40 mouse cellular contexts compared by ENCODE assay signal in the genomic region with DNA sequence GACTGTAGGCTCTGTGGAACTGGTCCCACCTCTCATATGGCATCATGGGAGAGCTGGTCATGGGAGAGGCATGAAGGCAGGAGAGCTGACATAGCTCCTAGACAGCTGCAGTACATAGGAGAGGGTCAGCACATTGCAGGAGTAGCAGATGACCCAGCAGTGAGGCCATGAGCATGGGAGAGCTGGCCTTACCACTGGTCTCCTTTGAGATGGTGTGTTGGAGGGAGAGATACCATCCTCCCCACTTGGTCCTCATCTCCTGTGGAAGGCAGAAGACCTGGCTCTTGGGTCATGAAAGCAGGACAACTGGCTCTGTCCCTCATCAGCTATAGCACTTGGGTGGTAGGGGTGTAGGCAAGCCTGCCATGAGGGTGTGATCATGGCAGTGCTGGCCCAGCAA. TPM values are rescaled to one million over a fixed set of nuclear protein-coding genes. Genes with fewer than 3 reads are reported as not detected.
"Had no signal": no experiment of that assay in that cellular context is flagged by ENCODE, and none has a peak within 500 bp of the region (broad histone marks: within the 10 kb centered on the region; RNA-seq: fewer than 3 reads in every experiment).

No protein-coding gene starts in this region.

- H3K4me3 ChIP-seq: heart, adult 2 months; heart, embryonic 13.5 days; hindbrain, embryonic 13.5 days; hindbrain, embryonic 15.5 days; kidney, embryonic 15.5 days; limb, embryonic 13.5 days; limb, embryonic 15.5 days; liver, embryonic 12.5 days had no signal

- H3K4me1 ChIP-seq: heart, embryonic 13.5 days; hindbrain, embryonic 13.5 days; hindbrain, embryonic 15.5 days; kidney, embryonic 15.5 days; limb, embryonic 13.5 days; limb, embryonic 15.5 days; liver, embryonic 12.5 days had no signal

- H3K27ac ChIP-seq: heart, adult 2 months; heart, embryonic 13.5 days; hindbrain, embryonic 13.5 days; hindbrain, embryonic 15.5 days; hindbrain, postnatal 0 days; kidney, embryonic 15.5 days; kidney, postnatal 0 days; limb, embryonic 13.5 days; limb, embryonic 15.5 days; liver, embryonic 12.5 days had no signal

- H3K9ac ChIP-seq: forebrain, postnatal 0 days; heart, embryonic 13.5 days; hindbrain, embryonic 13.5 days; hindbrain, embryonic 15.5 days; kidney, embryonic 15.5 days; limb, embryonic 13.5 days; limb, embryonic 15.5 days; liver, embryonic 12.5 days had no signal

- H3K9me3 ChIP-seq: heart, embryonic 13.5 days; hindbrain, embryonic 13.5 days; hindbrain, embryonic 15.5 days; kidney, embryonic 15.5 days; limb, embryonic 13.5 days; limb, embryonic 15.5 days; liver, embryonic 12.5 days had no signal

- H3K27me3 ChIP-seq: heart, embryonic 13.5 days; hindbrain, embryonic 13.5 days; hindbrain, embryonic 15.5 days; kidney, embryonic 15.5 days; limb, embryonic 13.5 days; limb, embryonic 15.5 days; liver, embryonic 12.5 days had no signal

- ATAC-seq: forebrain, postnatal 0 days; hindbrain, postnatal 0 days; intestine, embryonic 16.5 days; liver, embryonic 12.5 days had no signal

- H3K4me2 ChIP-seq: heart, embryonic 13.5 days; hindbrain, embryonic 13.5 days; hindbrain, embryonic 15.5 days; kidney, embryonic 15.5 days; limb, embryonic 13.5 days; limb, embryonic 15.5 days; liver, embryonic 12.5 days had no signal

- DNase-seq: forebrain, postnatal 0 days; gastrocnemius, postnatal 14 days; gastrocnemius, postnatal 36 days; heart, adult 2 months; heart, postnatal 10 days; heart, postnatal 36 days; kidney, adult 11 months; kidney, adult 2 months; kidney, adult 9 months; kidney, postnatal 14 days; kidney, postnatal 36 days; layer of hippocampus, adult 9-11 months; layer of hippocampus, postnatal 36 days; left cerebral cortex, postnatal 4 days had no signal

- H3K36me3 ChIP-seq: heart, embryonic 13.5 days; hindbrain, embryonic 13.5 days; hindbrain, embryonic 15.5 days; kidney, embryonic 15.5 days; limb, embryonic 13.5 days; limb, embryonic 15.5 days; liver, embryonic 12.5 days had no signal

RNA-seq across cellular contexts. Expression of gene Gm21830, which starts 7.3 kb away (rescaled TPM):
- total RNA-seq: forebrain, postnatal 0 days; gastrocnemius, adult 18-20 months; gastrocnemius, adult 8-10 months; gastrocnemius, postnatal 14 days; gastrocnemius, postnatal 36 days; heart, adult 2 months; heart, postnatal 10 days; heart, postnatal 36 days; hematopoietic stem cell, adult 5-6 weeks; hindbrain, postnatal 0 days; layer of hippocampus, adult 18-20 months; layer of hippocampus, adult 8-10 months; layer of hippocampus, postnatal 14 days; layer of hippocampus, postnatal 36 days; left cerebral cortex, adult 18-20 months; left cerebral cortex, adult 8-10 months; left cerebral cortex, postnatal 10 days; left cerebral cortex, postnatal 25 days; left cerebral cortex, postnatal 4 days; liver, adult 2 months had no signal
- polyA plus RNA-seq: forebrain, postnatal 0 days; gonadal fat pad, adult 2 months; heart, adult 2 months; heart, embryonic 13.5 days; heart, embryonic 16.5 days; hindbrain, embryonic 11.5 days; hindbrain, embryonic 13.5 days; hindbrain, embryonic 15.5 days; hindbrain, postnatal 0 days; intestine, embryonic 14.5 days; intestine, embryonic 16.5 days; kidney, adult 2 months; kidney, embryonic 15.5 days; kidney, postnatal 0 days; large intestine, adult 2 months; limb, embryonic 13.5 days; limb, embryonic 15.5 days; liver, adult 2 months; liver, embryonic 12.5 days had no signal

RNA-seq across cellular contexts. Expression of gene Gm26727, which starts 12.1 kb away (rescaled TPM):
- total RNA-seq: forebrain, postnatal 0 days; gastrocnemius, adult 18-20 months; gastrocnemius, adult 8-10 months; gastrocnemius, postnatal 14 days; gastrocnemius, postnatal 36 days; heart, adult 2 months; heart, postnatal 10 days; heart, postnatal 36 days; hematopoietic stem cell, adult 5-6 weeks; hindbrain, postnatal 0 days; layer of hippocampus, adult 18-20 months; layer of hippocampus, adult 8-10 months; layer of hippocampus, postnatal 14 days; layer of hippocampus, postnatal 36 days; left cerebral cortex, adult 18-20 months; left cerebral cortex, adult 8-10 months; left cerebral cortex, postnatal 10 days; left cerebral cortex, postnatal 25 days; left cerebral cortex, postnatal 4 days; liver, adult 2 months had no signal
- polyA plus RNA-seq: forebrain, postnatal 0 days; gonadal fat pad, adult 2 months; heart, adult 2 months; heart, embryonic 13.5 days; heart, embryonic 16.5 days; hindbrain, embryonic 11.5 days; hindbrain, embryonic 13.5 days; hindbrain, embryonic 15.5 days; hindbrain, postnatal 0 days; intestine, embryonic 14.5 days; intestine, embryonic 16.5 days; kidney, adult 2 months; kidney, embryonic 15.5 days; kidney, postnatal 0 days; large intestine, adult 2 months; limb, embryonic 13.5 days; limb, embryonic 15.5 days; liver, adult 2 months; liver, embryonic 12.5 days had no signal

RNA-seq across cellular contexts. Expression of gene Xirp2, which starts 24.9 kb away (rescaled TPM):
- total RNA-seq: forebrain, postnatal 0 days; hematopoietic stem cell, adult 5-6 weeks; hindbrain, postnatal 0 days; layer of hippocampus, adult 18-20 months; layer of hippocampus, postnatal 14 days; layer of hippocampus, postnatal 36 days; left cerebral cortex, postnatal 4 days had no signal
- polyA plus RNA-seq: forebrain, postnatal 0 days; hindbrain, embryonic 11.5 days; hindbrain, embryonic 13.5 days; hindbrain, embryonic 15.5 days; hindbrain, postnatal 0 days; intestine, embryonic 14.5 days; intestine, embryonic 16.5 days; kidney, embryonic 15.5 days; kidney, postnatal 0 days; large intestine, adult 2 months; limb, embryonic 13.5 days; liver, adult 2 months; liver, embryonic 12.5 days had no signal
